Mouse (Mus musculus): ENCODE measurements around the gene Ascl5.

Gene Ascl5

GRCm38 (mm10) chr1:136050312-136051012 is at the start of gene Ascl5:
Gene Ascl5 (plus strand): TSS chr1:136050804.
- in situ Hi-C loops (cut with MboI) = no loop called here

- in situ Hi-C loops (cut with MboI) = no loop called here
Measured at GRCm38 (mm10) chr1:136001438-136001837, 49.2 kb upstream of the Ascl5 start.

- in situ Hi-C loops (cut with MboI) = no loop called here
Measured at GRCm38 (mm10) chr1:136006292-136006748, 44.3 kb upstream of the Ascl5 start, which contains the start of gene Igfn1. Gene Igfn1 (minus strand): TSS chr1:136006342.

- in situ Hi-C loops (cut with MboI) = no loop called here
Measured at GRCm38 (mm10) chr1:136007211-136008158, 43.1 kb upstream of the Ascl5 start, which contains the start of gene Tmem9. Gene Tmem9 (plus strand): TSS chr1:136008150.

GRCm38 (mm10) chr1:136008159-136008533 is 42.5 kb upstream of the Ascl5 start:
- in situ Hi-C loops (cut with MboI) = no loop called here

GRCm38 (mm10) chr1:136010247-136010646 is 40.4 kb upstream of the Ascl5 start:
- in situ Hi-C loops (cut with MboI) = no loop called here

GRCm38 (mm10) chr1:136013513-136013912 is 37.1 kb upstream of the Ascl5 start:
- in situ Hi-C loops (cut with MboI) = no loop called here

GRCm38 (mm10) chr1:136014796-136015502 is 35.7 kb upstream of the Ascl5 start:
- in situ Hi-C loops (cut with MboI) = no loop called here

- in situ Hi-C loops (cut with MboI) = no loop called here
Measured at GRCm38 (mm10) chr1:136017307-136017706, 33.3 kb upstream of the Ascl5 start.

GRCm38 (mm10) chr1:136017907-136018313 is 32.7 kb upstream of the Ascl5 start:
- in situ Hi-C loops (cut with MboI) = no loop called here

- in situ Hi-C loops (cut with MboI) = no loop called here
Measured at GRCm38 (mm10) chr1:136018390-136019189, 32.0 kb upstream of the Ascl5 start.

- in situ Hi-C loops (cut with MboI) = no loop called here
Measured at GRCm38 (mm10) chr1:136030201-136030600, 20.4 kb upstream of the Ascl5 start.

- in situ Hi-C loops (cut with MboI) = no loop called here
Measured at GRCm38 (mm10) chr1:136031697-136032096, 18.9 kb upstream of the Ascl5 start.

- in situ Hi-C loops (cut with MboI) = no loop called here
Measured at GRCm38 (mm10) chr1:136032961-136033360, 17.6 kb upstream of the Ascl5 start.

- in situ Hi-C loops (cut with MboI) = no loop called here
Measured at GRCm38 (mm10) chr1:136038746-136039538, 11.7 kb upstream of the Ascl5 start.

- in situ Hi-C loops (cut with MboI) = no loop called here
Measured at GRCm38 (mm10) chr1:136040452-136040851, 10.2 kb upstream of the Ascl5 start.

- in situ Hi-C loops (cut with MboI) = no loop called here
Measured at GRCm38 (mm10) chr1:136040874-136041273, 9.7 kb upstream of the Ascl5 start.

- in situ Hi-C loops (cut with MboI) = no loop called here
Measured at GRCm38 (mm10) chr1:136045774-136046173, 4.8 kb upstream of the Ascl5 start.

- in situ Hi-C loops (cut with MboI) = no loop called here
Measured at GRCm38 (mm10) chr1:136047432-136047831, 3.2 kb upstream of the Ascl5 start.

- in situ Hi-C loops (cut with MboI) = no loop called here
Measured at GRCm38 (mm10) chr1:136047894-136048293, 2.7 kb upstream of the Ascl5 start.

GRCm38 (mm10) chr1:136051013-136051315 is 360 bp downstream of the Ascl5 start:
- in situ Hi-C loops (cut with MboI) = no loop called here

All from mature B cell (primary cell).